Mouse (Mus musculus): ENCODE results near the gene Chgb. TPM values are rescaled to one million over a fixed set of nuclear protein-coding genes. Genes with fewer than 3 reads are reported as not detected.

The Chgb gene
- polyA plus RNA-seq (2015; fragmentation: Nextera tagmentation; extraction: Ambion mirVana) = 0.53 and 1.4 TPM in 2 replicates

DNA sequence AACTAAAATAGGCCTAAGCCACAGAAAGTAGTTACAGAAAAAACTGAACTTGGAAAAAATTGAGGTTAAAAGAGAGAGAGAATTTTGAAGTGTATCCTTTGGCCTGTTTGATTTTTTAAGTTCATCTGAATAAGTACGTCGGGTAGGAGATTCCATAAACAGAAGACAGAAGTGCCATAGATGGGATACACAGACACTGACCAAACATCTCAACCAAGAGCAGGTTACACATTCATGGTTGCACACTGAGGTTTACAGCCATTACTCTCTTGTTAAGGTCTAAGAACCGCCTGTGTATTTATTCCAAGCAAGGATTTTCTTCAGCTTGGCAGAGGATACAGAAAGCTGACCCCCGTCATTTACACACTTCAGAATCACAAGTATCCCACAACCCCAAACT is at the start of gene Chgb:
Gene Chgb, plus strand, starts transcription at position 301 of the 400 bp plus-strand sequence.
- 0 out of 2 replicates have a peak within 1 kb of the TSS, but pooled peaks have one; percentile 10 for H3K9ac ChIP-seq
- ATAC-seq (ENCODE audit: extremely low read depth, insufficient number of reproducible peaks, low FRiP score, low TSS enrichment) = no peak
- H3K27me3 ChIP-seq (replicated peaks) = peaks cover 20% of the 10 kb centered on the region
- H3K4me1 ChIP-seq = peaks cover 5% of the 10 kb centered on the region
- peak within 1 kb of the TSS; percentile 83 for H3K4me2 ChIP-seq
- no peaks in the 10 kb centered on the region for H3K36me3 ChIP-seq
- H3K4me3 ChIP-seq = peak within 1 kb of the TSS; percentile 52
- H3K27ac ChIP-seq (replicated peaks) = no peak within 1 kb of the TSS
- H3K9me3 ChIP-seq = no peaks in the 10 kb centered on the region
- WGBS = 13% methylated on average over 4 of the region's 4 CpGs

DNA sequence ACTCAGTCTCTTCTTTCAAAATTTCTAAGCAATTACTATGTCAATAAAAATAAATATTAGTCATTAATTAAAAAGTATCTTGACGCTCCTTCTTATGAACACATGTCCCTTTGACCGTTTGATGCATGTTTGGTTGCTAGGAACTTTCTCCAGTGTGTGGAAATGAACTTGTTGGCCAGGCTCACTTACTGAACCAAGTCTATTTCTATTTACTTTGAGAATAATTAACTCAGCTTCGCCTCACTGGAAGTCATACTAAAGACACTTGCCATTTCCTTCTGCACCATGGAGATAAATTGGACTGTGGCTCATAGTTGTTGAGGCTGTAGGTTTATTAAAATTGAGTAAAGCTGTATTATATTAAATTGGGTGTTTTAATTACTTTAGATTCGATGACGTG is 48.1 kb upstream of the Chgb start:
- Histone ChIP-seq H3K9me3 (no peaks in the 10 kb centered on the region), H3K4me2 (no peak overlapping the region), H3K27ac (replicated peaks) (no peak overlapping the region), H3K4me3 (no peak overlapping the region), H3K4me1 (no peaks in the 10 kb centered on the region), H3K27me3 (replicated peaks) (no peaks in the 10 kb centered on the region), H3K9ac (no peak overlapping the region), H3K36me3 (no peaks in the 10 kb centered on the region)
- no peak for ATAC-seq (ENCODE audit: extremely low read depth, insufficient number of reproducible peaks, low FRiP score, low TSS enrichment)
- WGBS = 85% methylated on average over 5 of the region's 5 CpGs

DNA sequence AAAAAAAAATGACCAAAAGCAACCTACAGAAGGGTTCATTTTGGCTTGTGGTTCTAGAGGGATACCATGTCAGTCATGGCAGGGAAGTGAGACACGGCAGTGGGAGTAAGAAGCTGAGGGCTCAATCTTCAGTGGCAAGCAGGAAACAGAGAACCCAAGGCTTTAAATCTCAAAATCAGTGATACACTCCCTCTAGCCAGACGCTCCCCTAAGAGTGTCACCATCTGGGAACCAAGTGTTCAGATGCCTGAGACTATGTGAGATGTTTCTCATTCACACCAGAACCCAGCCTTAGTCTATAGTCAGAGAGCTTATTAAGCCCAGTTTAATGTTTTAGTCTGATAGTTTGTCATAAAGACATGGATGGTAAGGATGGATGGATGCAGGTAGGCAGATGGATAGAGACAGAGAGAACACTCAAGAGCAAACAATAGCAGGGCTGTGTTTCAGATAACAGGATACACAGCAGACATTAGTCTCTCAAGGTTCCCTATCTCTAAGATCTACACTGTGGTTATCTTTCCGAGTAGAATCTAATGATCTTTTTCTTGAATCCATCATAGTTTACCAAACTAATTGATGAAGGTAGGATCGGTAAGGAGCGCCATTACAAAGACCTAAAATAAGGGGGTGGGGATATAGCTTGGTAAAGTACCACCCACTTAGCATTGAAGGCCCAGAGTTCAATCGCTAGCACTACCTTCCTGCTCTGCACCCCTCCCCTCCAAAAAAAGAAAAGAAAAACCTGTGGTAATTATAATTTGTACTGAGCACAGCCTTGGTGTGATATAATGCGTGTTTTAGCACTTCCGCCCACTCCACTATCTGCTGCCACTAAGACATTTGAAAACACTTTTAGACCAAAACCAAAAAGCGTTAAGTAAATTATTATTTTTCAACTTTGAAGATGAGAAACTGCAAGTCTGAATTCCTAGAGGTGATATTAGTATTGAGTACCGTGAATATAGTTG is 47.2 kb upstream of the Chgb start:
- ATAC-seq (ENCODE audit: extremely low read depth, insufficient number of reproducible peaks, low FRiP score, low TSS enrichment) = no peak
- H3K9ac ChIP-seq = no peak overlapping the region
- 90% methylated on average over 10 of the region's 10 CpGs for WGBS
- no peaks in the 10 kb centered on the region for H3K27me3 ChIP-seq (replicated peaks)
- no peaks in the 10 kb centered on the region for H3K36me3 ChIP-seq
- H3K27ac ChIP-seq (replicated peaks) = no peak overlapping the region
- H3K4me3 ChIP-seq = no peak overlapping the region
- H3K4me2 ChIP-seq = no peak overlapping the region
- H3K9me3 ChIP-seq = no peaks in the 10 kb centered on the region
- no peaks in the 10 kb centered on the region for H3K4me1 ChIP-seq

DNA sequence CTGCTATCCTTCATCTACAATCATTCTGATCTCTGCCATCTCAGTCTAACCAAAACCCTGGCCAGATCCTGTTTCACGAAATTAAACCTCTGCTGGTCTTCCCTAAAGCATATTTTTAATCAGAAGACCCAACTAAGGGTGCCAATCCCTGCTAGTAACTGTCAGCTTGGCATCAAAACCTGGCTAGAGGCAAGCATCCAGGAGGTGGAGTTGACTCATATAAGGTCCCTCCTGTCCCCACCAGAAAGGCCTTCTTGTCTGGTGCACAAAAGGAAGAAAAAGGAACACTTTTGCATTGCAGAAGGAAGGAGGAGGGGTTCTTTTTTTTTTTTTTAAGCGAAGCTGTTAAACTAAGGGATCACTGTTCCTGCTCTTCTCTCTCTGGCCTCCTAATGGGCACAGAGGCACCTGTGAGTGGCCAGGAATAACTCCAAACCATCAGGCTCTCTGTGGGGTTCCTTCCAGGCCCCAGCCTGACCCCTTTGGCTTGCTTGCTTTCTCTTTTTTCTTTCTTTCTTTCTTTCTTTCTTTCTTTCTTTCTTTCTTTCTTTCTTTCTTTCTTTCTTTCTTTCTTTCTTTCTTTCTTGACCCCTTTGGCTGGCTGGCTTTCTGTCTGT is 42.2 kb upstream of the Chgb start:
- no peak overlapping the region for H3K9ac ChIP-seq
- no peak overlapping the region for H3K27ac ChIP-seq (replicated peaks)
- H3K9me3 ChIP-seq = no peaks in the 10 kb centered on the region
- no peaks in the 10 kb centered on the region for H3K4me1 ChIP-seq
- no peaks in the 10 kb centered on the region for H3K36me3 ChIP-seq
- ATAC-seq (ENCODE audit: extremely low read depth, insufficient number of reproducible peaks, low FRiP score, low TSS enrichment) = no peak
- H3K4me3 ChIP-seq = no peak overlapping the region
- H3K27me3 ChIP-seq (replicated peaks) = no peaks in the 10 kb centered on the region
- no peak overlapping the region for H3K4me2 ChIP-seq
- WGBS = 67% methylated on average over 2 of the region's 2 CpGs

DNA sequence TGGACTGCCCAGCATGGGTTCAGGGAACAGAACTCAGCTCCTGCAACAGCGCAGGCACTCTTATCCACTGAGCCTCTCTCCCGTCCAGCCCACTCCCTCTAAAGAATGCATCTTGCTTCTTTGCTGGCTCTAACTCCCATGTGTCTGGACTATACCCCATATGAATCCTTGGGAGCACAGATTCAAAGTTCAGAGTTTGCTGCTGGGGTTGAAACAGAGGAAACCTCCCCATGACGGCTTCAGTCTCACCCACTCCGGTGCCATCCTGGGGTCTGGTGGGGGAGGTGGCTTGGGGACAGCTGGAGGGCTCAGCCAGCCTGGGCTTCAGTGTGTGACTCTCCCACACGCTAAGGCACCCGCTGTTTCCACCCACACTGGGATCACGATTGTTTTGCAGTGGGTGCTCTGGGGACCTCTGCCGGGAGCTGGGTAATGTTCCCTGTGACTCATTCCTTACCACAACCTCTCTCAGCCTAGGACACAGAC is 39.2 kb upstream of the Chgb start:
- no peak overlapping the region for H3K9ac ChIP-seq
- H3K27ac ChIP-seq (replicated peaks) = no peak overlapping the region
- H3K4me3 ChIP-seq = no peak overlapping the region
- no peak for ATAC-seq (ENCODE audit: extremely low read depth, insufficient number of reproducible peaks, low FRiP score, low TSS enrichment)
- no peak overlapping the region for H3K4me2 ChIP-seq
- no peaks in the 10 kb centered on the region for H3K9me3 ChIP-seq
- H3K27me3 ChIP-seq (replicated peaks) = no peaks in the 10 kb centered on the region
- no peaks in the 10 kb centered on the region for H3K36me3 ChIP-seq
- no peaks in the 10 kb centered on the region for H3K4me1 ChIP-seq
- 54% methylated on average over 8 of the region's 8 CpGs for WGBS

DNA sequence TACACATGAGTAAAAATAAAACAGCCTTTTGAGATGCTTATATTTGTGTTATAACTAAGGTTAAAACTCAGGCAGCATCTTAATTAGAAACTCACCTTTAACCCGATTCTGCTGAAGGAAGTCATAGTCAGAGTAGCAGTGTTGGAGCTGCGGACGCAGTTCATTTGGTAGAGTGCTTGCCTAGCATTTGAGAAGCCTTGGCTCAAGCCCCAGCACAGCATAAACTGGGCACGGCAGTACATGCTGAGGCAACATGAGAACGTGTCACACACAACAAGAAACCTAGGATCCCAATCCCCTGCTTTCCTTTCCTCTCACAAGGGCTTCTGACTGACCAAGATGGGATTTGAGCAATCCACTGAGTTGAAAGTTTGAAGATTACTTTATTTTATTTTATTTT is 36.2 kb upstream of the Chgb start:
- no peak overlapping the region for H3K4me2 ChIP-seq
- H3K36me3 ChIP-seq = no peaks in the 10 kb centered on the region
- no peak overlapping the region for H3K27ac ChIP-seq (replicated peaks)
- WGBS = 90% methylated on average over 5 of the region's 5 CpGs
- H3K4me3 ChIP-seq = no peak overlapping the region
- H3K9me3 ChIP-seq = no peaks in the 10 kb centered on the region
- no peaks in the 10 kb centered on the region for H3K4me1 ChIP-seq
- no peaks in the 10 kb centered on the region for H3K27me3 ChIP-seq (replicated peaks)
- no peak for ATAC-seq (ENCODE audit: extremely low read depth, insufficient number of reproducible peaks, low FRiP score, low TSS enrichment)
- H3K9ac ChIP-seq = no peak overlapping the region

DNA sequence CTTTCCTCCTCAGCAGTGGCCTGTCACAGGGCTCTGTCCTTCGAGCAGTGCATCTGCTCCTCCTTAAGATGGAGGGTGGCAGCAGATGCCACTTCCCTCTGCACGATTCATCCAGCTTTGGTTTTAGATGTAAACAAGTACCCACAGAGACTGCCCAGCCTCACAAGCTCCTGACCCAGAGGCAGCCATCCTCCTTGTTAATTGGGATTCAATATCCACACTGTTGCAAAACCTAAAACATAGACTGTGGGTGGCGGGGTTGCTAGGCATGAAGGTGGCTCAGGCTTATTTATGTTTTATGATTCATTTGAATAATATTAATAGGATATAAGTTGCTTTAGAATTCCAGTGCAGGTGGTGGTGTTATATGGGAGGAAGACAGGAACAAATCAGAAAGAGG is 35.0 kb upstream of the Chgb start:
- Histone ChIP-seq H3K4me3 (no peak overlapping the region), H3K36me3 (peaks cover 5% of the 10 kb centered on the region; the same call in 1 of the 2 replicates), H3K9ac (no peak overlapping the region), H3K4me2 (no peak overlapping the region), H3K4me1 (no peaks in the 10 kb centered on the region), H3K27ac (replicated peaks) (no peak overlapping the region), H3K9me3 (no peaks in the 10 kb centered on the region), H3K27me3 (replicated peaks) (no peaks in the 10 kb centered on the region)
- 81% methylated on average over 3 of the region's 3 CpGs for WGBS
- ATAC-seq (ENCODE audit: extremely low read depth, insufficient number of reproducible peaks, low FRiP score, low TSS enrichment) = no peak

DNA sequence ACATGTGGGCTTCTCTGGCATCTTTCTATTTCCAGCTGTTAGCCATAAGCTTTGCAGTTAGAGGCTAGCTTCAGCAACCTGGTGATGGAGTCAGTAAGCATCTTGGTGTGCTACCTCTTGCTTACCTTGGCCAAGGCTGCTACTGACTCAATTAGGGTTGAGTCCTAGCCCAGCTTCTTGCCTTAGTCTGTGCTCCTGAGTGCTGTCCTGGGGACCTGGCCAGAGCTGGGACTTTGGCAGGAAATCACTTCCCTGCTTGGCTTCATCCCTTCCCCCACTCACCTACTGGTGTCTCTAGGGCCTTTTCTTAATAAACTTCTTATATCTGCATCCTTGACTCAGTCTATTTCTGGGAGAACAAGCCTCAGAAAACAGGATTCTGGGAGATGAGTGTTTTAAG is 30.4 kb upstream of the Chgb start:
- ATAC-seq (ENCODE audit: extremely low read depth, insufficient number of reproducible peaks, low FRiP score, low TSS enrichment) = no peak
- H3K4me1 ChIP-seq = peaks cover 8% of the 10 kb centered on the region; the same call in 1 of the 2 replicates
- H3K36me3 ChIP-seq = peaks cover 5% of the 10 kb centered on the region; the same call in 1 of the 2 replicates
- H3K27ac ChIP-seq (replicated peaks) = no peak overlapping the region
- no peak overlapping the region for H3K4me2 ChIP-seq
- no peak overlapping the region for H3K9ac ChIP-seq
- no peaks in the 10 kb centered on the region for H3K27me3 ChIP-seq (replicated peaks)
- H3K4me3 ChIP-seq = no peak overlapping the region
- H3K9me3 ChIP-seq = no peaks in the 10 kb centered on the region

DNA sequence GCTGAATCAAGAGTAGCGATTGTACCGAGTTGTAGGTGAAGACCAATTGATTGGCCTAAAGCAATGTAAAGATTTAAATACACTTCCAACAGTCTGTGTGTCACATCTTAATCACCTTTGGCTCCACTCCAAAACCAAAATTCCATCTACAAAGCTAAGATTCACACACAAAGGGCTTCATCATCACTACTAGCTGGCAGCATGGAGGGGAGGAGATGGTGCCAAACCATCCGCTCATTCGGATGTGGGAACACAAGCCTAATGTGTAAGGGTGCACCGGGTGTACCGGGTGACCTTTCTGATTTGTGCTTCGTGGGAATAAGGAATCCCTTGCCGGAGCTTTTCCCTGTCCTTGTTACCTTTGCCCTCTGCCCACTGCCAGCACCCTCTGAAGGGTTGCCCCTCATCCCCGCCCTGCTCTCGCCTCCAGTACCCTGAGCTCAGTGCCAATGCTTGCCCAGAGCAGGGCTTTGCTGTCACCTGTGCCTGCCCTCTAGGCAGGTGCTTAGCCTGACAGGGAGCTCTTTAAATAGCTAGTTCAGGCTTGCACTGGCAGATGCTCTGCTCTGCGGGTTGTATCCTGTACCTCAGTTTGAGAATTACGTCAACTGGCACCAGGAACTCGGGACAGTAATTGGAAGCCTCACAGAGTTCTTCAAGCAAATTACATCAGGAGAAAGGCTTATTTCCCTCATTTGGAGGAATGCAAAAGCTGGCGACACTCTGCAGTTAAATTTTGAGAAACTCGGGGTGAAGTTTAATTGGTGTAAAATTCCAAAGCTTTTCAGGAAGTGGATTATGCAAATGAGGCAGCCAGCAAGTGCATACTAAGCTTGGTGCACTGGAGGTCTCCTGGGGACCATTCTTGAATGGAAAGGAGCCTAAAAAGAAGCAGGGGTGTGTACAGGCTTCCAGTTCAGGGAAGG is 29.7 kb upstream of the Chgb start:
- no peaks in the 10 kb centered on the region for H3K27me3 ChIP-seq (replicated peaks)
- no peak overlapping the region for H3K9ac ChIP-seq
- no peak overlapping the region for H3K27ac ChIP-seq (replicated peaks)
- 73% methylated on average over 15 of the region's 15 CpGs for WGBS
- no peaks in the 10 kb centered on the region for H3K9me3 ChIP-seq
- H3K4me3 ChIP-seq = no peak overlapping the region
- peaks cover 5% of the 10 kb centered on the region; the same call in 1 of the 2 replicates for H3K36me3 ChIP-seq
- no peak overlapping the region for H3K4me2 ChIP-seq
- ATAC-seq (ENCODE audit: extremely low read depth, insufficient number of reproducible peaks, low FRiP score, low TSS enrichment) = no peak
- H3K4me1 ChIP-seq = peaks cover 8% of the 10 kb centered on the region; the same call in 1 of the 2 replicates

DNA sequence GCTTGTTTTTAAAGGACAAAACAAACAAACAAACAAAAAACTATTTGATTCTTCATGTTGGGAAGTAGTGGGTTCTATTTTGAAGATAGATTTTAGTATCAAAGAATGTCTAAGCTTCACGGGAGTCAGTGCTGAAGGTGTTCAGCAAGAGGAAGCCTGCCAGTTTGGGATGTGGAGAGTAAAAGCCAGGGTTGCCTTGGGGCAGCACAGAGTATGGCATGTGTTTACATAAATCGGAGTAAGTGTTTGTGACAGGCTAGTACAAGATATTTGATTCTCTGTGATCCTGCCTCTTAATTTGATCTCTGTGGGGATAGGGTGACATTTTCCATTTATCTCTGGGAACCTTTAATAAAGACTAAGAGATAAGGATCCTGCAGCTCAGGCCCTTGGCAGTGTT is 28.7 kb upstream of the Chgb start:
- Histone ChIP-seq H3K4me2 (no peak overlapping the region), H3K4me3 (no peak overlapping the region), H3K27me3 (replicated peaks) (no peaks in the 10 kb centered on the region), H3K36me3 (peaks cover 5% of the 10 kb centered on the region; the same call in 1 of the 2 replicates), H3K27ac (replicated peaks) (no peak overlapping the region), H3K9me3 (no peaks in the 10 kb centered on the region), H3K9ac (no peak overlapping the region), H3K4me1 (peaks cover 14% of the 10 kb centered on the region)
- 56% methylated on average over 2 of the region's 2 CpGs for WGBS
- no peak for ATAC-seq (ENCODE audit: extremely low read depth, insufficient number of reproducible peaks, low FRiP score, low TSS enrichment)

DNA sequence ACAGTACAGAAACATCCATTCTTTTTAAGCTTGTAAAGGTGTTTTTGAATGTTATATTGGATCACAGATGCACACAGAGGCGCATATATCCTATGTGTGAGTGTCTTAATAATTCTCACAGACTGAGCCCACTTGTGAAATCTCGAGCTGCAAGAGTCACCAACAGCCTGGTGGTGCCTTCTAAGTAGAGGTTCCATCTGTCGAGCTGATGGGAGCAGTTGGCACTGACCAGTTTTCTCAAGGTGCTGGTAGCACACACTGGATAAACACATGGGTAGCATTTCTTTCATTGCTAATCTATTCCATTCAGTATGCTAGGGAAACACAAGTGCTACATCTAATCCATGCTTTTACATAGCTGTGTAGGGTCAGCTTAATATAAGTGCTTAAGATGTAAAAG is 27.9 kb upstream of the Chgb start:
- H3K27ac ChIP-seq (replicated peaks) = no peak overlapping the region
- H3K4me1 ChIP-seq = peaks cover 14% of the 10 kb centered on the region
- peaks cover 5% of the 10 kb centered on the region; the same call in 1 of the 2 replicates for H3K36me3 ChIP-seq
- H3K27me3 ChIP-seq (replicated peaks) = no peaks in the 10 kb centered on the region
- ATAC-seq (ENCODE audit: extremely low read depth, insufficient number of reproducible peaks, low FRiP score, low TSS enrichment) = no peak
- no peak overlapping the region for H3K9ac ChIP-seq
- WGBS = 75% methylated on average over 3 of the region's 3 CpGs
- H3K9me3 ChIP-seq = no peaks in the 10 kb centered on the region
- H3K4me3 ChIP-seq = no peak overlapping the region
- no peak overlapping the region for H3K4me2 ChIP-seq

Measured in heart, embryonic 13.5 days (tissue).